Mouse (Mus musculus) ES-E14 (cell line): ENCODE data around the gene Sipa1l3.

ENCODE experiments used
- HCFC1 ChIP-seq: IDR thresholded peaks from 2 replicates; pipeline ENCODE4 v1.6.1; 2012; ENCODE audit warnings: low read length, inconsistent platforms, borderline replicate concordance; ENCODE audit not compliant: insufficient read depth
- MAFK ChIP-seq: IDR thresholded peaks from 2 replicates; pipeline ENCODE4 v1.6.1; 2014; ENCODE audit warnings: mild to moderate bottlenecking, low read depth, low read length, inconsistent platforms; ENCODE audit not compliant: insufficient read depth
- ZC3H11A ChIP-seq: IDR thresholded peaks from 2 replicates; pipeline ENCODE4 v1.6.1; 2012; ENCODE audit warnings: low read depth, mild to moderate bottlenecking, inconsistent platforms, low read length, borderline replicate concordance
- ZNF384 ChIP-seq: IDR thresholded peaks from 2 replicates; pipeline ENCODE4 v1.6.1; 2012; ENCODE audit warnings: low read depth, low read length, inconsistent platforms

DNA sequence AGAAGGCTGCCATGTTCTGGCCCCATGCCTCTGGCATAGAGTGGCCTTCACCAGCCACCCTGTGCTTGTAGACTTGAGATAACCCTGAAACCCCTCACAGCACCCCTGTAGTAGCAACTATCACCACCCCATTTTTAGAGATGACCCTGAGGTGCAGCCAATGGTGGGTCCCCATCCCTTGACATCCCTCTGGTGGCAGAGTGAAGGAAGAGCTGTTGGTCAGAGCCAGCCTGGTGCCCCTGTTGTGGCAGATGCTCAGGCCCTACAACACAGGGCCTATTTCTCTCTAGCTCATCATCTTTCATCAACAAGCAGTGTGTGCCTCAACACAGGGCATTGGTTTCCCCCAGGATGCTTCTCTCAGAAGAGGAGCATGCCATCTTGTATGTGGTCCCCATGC is 183.2 kb downstream of the Sipa1l3 start:
- TF ChIP-seq ZNF384 (no peak), MAFK (no peak), HCFC1 (no peak), ZC3H11A (no peak)
